Mouse (Mus musculus): ENCODE measurements around the gene Gm20388.
A peak's percentile ranks its signal among the peaks of the same experiment; 100 is the strongest.

The Gm20388 gene

DNA sequence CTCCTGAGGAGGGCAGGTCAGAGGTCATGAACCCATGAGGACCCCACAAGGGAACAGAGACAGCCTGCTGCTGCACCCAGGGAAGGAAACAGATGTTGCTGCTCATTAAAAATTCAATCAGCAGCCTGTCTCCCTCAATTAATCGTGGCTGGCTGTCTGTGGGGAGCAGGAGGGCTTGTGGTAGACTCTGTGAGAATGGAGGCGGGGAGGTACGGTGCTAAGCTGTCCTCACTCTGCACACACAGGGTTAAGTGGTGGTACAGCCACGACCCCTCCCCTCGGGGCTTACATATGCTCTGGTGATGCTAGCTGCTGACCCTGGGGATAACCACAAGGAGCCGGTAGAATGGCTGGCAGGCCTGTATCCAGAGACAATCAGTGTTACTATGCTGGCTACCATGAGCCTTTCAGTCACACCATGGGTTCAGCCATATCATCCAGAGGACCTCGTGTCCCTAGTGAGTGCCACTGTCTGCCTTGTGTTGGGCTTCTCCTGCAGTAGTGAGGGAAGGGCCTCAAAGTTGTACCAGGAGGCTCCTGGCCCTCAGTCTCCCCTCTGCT, 654.6 kb downstream of the Gm20388 start:
- DNase-seq (ENCODE audit: low spot score), result no peak

DNA sequence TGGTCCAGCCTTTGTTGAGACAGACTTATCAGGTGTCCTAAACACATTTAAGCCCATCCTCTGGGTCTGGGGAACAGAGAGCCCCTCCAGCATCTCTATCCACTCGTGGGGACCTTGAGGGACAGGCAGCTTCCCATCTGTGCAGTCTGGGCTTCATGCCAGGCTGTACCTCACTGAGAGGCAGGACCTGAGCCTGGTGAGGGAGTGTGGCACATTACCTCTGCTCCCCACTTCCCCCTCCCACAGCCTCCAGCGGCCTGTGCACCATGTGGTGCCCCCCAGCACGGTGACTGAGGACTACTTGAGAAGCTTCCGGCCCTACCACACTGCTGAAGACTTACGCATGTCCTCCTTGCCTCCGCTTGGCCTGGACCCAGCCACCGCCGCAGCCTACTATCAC, 656.0 kb downstream of the Gm20388 start:
- DNase-seq (ENCODE audit: low spot score), result no peak

DNA sequence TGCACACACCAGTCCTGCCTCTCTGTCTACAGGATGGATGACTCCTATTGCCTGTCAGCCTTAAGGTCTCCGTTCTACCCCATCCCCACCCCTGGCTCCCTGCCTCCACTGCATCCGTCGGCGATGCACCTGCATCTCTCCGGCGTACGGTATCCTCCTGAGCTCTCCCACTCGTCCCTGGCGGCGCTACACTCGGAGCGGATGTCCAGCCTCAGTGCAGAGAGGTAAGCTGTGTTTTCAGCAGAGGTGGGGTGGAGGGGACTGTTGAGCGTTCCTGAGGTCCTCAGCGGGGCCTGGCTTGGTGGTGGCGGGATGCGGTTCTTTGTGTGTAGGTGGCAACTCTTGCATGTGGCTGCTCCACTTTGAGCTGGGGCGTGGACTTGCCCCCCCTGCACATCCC, 657.1 kb downstream of the Gm20388 start:
- DNase-seq (ENCODE audit: low spot score), result no peak

DNA sequence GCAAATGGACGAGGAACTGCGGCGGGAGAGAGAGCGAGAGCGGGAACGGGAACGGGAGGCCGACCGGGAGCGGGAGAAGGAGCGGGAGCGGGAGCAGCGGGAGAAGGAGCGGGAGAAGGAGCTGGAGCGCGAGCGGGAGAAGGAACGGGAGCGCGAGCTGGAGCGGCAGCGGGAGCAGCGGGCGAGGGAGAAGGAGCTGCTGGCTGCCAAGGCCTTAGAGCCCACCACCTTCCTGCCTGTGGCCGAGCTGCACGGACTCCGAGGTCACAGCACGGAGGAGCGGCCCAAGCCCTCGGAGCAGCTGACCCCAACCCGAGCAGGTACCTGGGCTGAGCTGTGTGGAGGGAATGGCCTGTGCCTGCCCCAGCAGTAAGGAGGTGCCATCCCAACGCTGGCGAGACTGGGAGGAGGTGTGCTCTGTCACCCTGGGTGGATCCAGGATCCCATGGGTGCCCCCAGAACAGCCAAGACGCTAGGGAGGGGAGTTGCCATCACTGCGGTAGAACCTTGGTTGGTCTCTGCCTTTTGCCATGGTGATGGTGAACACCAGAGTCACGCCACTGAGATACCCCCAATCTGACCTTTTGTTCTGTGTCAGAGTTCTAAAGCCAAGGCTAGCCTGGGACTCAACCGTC, 657.6 kb downstream of the Gm20388 start:
- DNase-seq (ENCODE audit: low spot score), result no peak

DNA sequence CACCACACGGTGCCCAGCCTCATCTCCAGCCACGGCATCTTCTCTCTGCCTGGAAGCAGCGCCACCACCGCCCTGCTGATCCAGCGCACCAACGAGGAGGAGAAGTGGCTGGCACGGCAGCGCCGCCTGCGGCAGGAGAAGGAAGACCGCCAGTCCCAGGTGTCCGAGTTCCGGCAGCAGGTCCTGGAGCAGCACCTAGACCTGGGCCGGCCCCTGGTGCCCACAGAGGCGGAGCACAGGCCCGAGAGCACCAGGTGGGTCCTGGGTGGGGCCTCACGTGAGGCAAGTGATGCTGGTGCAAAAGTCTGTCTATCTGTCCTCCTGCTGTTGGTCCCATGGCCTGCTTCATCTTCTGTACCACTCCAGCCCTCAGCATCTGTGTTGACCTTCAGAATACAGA, 658.5 kb downstream of the Gm20388 start:
- no peak for DNase-seq (ENCODE audit: low spot score)

DNA sequence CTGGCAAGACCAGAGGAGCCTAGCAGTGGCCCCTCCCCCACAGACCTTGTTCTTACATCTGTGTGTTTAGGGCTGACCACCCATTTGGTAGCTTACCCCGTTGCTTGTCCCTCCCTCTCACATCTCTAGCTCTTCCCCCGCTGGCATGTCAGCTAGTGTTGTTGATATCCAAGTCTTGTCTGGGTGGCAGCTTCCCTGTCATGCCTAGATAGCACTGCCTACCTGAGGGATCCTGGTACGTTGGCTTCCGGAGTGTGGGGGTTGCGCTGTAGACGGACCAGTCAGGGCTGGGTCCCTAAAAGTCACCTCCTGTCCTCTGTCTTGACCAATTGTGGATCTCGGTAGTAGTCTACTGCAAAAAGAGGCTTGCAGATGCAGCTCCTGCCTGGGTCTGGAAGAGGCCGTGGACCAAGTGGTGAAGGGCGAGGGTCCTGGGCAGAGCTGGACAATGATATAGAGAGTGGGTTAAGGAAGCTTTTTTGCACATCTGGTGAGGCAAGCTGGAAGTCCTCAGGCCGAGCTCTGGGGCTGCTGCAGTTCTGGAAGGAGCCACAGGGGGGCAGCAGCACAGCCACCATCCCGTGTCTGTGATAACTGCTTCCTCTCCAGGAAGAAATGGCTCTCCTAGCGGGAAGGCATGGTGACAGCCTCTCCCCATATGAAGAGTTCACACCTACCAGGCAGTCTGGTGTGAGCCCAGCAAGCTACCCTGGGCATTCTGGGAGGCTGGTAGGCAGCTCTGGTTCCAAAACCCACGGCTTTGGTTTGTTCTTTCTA, 659.5 kb downstream of the Gm20388 start:
- peak; percentile 77 for DNase-seq (ENCODE audit: low spot score)

DNA sequence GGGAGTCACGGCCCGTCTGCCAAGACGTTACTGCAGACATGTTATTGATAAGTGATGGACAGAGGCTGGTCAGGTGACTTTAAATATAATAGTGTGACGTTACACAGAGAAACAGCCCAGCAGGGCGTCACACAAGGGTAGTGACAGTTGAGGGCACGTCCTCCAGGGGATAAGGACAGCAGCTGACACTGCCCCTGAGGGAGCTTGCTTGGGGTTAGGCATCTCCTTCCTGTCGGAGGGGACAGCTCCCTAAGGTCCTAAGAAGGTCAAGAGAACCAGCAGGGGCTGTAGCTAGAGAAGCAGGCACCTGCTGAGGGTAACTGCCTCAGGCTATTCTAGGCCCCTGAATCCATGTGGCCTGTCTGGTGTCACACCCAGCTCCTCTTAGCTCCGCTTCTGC, 660.9 kb downstream of the Gm20388 start:
- no peak for DNase-seq (ENCODE audit: low spot score)

DNA sequence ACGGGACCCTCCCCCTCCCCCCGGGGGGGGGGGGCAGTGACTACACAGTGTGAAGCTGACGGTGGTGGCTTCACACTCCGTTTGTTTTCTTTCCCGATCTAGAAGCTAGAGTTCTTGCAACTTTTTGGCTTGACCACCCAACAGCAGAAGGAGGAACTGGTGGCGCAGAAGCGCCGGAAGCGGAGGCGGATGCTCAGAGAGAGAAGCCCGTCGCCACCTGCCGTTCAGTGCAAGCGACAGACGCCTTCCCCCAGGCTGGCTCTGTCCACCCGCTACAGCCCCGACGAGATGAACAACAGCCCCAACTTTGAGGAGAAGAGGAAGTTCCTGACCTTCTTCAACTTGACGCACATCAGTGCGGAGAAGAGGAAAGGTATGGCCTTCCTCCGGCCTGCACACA, 661.9 kb downstream of the Gm20388 start:
- no peak for DNase-seq (ENCODE audit: low spot score)

DNA sequence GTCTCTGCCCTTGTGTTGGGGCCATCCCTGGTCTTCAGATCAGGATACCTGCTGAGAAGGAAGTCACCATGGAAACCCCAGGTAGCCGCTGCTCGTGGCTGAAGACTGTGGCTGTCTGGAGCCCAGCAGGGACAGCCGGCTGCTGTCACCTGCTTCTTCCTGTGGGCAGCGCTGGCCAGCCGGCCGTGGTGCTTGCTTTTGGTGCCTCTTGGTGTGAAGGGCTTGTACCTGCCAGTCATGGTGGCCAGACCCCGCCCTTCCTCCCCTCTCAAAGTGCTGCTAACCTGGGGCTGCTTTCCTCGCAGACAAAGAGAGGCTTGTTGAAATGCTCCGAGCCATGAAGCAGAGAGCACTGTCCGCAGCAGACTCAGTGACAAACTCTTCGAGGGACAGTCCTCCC, 663.2 kb downstream of the Gm20388 start:
- no peak for DNase-seq (ENCODE audit: low spot score)

DNA sequence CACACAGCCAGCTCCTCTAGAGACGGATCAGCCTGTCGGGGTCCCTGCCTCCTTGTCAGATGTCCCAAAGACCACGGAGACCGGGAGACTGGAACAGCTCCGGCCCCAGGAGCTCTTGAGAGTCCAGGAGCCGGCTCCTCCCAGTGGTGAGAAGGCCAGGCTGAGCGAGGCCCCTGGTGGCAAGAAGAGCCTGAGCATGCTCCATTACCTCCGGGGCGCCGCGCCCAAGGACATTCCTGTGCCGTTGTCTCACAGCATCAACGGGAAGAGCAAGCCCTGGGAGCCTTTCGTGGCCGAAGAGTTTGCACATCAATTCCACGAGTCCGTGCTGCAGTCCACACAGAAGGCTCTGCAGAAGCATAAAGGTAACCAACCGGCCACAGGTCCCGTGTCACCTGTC, 664.3 kb downstream of the Gm20388 start:
- DNase-seq (ENCODE audit: low spot score), result no peak

DNA sequence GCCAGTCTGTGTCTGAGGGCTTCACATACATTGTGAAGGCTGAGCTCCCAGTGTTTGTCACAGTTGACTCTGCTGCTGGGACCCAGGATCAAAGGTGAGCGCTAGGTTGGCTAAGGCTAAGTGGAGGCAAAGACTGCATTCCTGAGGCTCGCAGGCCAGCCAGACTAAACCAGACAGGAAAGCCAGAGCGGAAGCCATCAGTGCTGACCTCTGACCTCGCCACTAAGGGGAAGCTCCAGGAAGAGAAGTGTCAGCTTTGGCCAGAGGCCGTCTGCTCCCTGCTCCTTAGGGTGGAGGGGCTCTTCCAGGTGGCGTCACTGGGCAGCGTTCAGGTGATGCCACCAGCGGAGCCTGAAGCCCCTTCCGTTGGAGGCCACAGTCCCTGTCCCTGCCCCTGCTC, 665.2 kb downstream of the Gm20388 start:
- DNase-seq (ENCODE audit: low spot score), result no peak

DNA sequence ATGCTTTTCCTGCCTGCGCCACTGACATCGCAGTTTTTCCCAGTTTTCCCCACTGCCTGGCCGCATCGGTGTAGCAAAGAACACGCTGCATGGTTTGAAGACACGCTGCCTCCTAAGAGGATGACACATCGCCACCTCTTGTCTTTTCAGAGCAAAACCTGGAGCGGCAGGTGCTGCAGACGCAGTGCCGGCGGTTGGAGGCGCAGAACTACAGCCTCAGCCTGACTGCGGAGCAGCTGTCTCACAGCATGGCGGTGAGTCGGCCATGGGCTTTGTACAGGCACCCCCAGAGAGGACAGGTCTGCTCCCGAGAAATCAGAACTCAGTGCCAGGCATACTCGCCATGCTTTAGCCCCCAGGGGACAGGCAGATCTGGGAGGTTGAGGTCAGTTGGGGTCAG, 667.2 kb downstream of the Gm20388 start:
- DNase-seq (ENCODE audit: low spot score), result no peak

DNA sequence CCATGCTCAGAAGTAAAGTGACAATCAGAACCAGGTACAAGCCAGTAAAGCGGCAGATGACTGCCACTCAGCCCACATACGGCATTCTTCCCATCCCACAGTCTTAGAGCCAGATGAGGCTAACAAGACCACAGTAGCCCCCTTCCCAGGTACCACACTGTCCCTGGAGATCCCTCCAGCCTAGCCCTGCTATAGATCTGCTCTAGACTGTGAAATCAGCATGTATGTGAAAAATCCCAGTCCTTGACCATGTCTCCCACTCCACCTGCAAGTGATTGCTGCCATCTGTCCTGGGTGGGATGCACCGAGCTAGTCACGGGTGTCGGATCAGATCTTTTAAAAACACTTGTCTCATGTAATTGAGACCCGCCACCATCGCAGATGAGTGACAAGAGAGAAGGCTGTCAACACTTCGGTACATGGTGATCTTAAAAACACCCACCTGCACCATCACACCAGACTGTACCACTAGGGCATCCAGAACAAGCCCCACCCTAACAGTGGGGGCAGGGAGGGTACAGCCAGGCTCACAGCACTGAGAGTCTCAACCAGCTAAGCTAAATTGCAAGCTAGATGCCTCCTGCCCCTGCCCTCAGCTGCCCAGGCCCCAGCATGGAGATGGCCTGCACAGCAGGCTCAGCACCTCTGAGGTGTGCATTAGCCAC, 669.8 kb downstream of the Gm20388 start:
- no peak for DNase-seq (ENCODE audit: low spot score)

DNA sequence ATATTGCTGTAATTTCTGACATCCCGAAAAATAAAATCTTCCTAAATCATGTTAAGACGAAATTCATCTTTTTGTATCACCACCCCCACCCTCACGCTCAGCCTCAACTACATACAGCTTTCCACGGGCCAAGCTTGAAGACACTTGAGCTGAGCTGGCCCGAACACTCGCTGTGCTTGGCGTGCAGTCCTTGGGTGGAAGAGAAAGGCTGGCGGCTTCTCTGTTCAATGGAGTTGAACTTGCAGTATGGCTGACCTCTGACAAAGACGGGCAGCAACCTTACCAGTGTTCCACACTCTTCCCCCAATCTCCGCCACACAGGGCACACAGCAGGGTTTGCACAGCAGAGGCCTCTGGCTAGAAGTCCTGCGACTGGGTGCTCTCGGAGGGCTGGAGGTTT, 670.7 kb downstream of the Gm20388 start:
- no peak for DNase-seq (ENCODE audit: low spot score)

DNA sequence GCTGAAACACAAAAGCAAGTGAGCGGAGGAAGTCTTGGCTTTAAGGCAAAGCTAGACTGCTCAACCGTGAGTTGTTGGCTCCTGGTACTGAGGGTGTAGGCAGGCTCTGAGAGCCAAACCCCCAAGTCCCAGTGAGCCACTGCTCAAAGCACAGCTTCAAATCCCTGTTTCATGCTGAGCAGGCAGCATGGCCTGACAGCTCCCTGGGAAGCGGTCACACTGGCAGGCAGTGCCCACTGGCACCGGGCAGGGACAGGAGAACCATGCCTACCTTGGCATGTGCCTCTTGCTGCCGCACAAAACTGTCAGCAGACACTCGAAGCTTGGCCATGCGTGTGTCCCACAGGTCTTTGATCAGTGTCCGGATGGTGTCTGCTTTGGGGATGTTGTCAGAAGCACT, 671.2 kb downstream of the Gm20388 start:
- DNase-seq (ENCODE audit: low spot score), result no peak

DNA sequence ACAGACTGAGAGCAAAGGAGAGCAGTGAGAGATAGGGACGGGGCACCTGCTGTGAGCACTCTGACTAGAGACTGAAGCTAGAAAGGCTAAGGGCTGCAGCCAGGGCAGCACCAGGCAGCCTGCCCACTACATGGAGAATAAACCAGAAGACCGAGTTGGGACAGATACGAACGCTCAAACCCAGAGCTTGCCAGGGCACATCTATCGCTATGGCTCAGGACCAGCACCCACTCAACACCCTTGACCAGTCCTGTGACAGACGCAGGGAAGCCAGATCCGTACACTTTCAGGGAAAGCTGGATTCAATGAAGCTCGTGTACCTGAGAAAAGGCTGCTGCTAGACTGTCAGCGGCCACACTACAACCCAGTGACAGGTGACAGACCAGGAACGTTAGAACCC, 674.9 kb downstream of the Gm20388 start:
- DNase-seq (ENCODE audit: low spot score), result no peak

DNA sequence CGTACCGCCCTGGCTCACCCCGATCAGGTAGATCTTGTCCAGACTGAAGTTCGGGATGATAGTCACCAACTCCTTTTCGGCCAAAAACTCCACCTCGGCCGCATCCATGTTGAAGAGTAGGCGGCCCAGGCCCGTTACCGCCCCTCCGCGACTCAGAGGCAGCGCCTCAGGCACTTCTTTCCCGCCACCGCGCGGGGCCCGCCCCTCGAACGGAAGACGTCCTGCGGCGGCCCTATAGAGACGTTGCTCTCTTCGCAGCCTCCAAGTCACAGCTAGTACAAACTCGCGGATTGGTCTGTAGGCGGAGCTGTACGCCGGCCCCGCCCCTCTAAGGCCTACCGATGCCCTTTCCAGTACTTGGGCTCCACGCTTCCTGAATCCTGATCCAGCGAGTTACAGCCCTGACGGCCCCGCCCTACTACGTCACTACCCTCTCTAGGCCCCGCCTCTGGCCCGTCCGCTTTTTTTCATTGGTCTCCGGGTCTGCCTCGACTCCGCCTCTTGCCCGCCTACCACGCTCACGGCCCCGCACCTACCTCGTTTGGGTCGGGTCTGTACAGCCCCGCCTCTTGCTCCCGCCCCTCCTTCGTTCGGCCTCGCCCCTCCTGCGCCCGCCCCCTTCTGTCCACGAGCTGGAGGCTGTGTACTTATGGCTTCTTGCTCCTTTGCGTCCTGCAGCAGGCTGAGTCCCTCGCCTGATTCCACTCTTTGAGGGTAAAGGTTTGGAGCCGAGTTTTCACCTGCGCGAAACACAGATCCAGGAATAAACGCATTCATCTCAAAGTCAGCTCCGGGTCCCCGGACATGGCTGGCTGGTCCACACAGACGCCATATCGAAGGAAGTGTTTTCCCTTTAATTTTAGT, 678.5 kb downstream of the Gm20388 start, which contains the start of gene Gins2:
Gene Gins2 (minus strand): TSS at position 397 of the 864 bp plus-strand sequence.
- DNase-seq (ENCODE audit: low spot score), result peak; percentile 97

DNA sequence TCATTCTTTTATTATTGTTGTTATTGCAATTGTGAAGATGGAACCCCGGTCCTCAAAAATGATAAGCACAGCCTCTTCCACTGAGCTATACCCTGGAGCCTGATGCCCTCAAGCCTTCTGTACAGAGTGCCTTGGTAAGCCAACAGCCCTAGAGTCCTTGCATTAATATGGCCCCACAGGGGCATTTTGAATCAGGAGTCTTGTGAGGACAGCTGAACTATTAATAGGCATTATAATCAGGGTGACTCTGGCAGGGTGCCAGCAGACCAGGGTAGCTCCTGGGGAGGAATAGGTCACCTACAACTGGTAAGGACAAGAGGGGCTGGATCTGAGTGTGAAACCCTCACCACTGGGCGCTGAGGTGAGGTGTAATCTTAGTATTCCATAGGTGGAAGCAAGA, 679.3 kb downstream of the Gm20388 start:
- no peak for DNase-seq (ENCODE audit: low spot score)

DNA sequence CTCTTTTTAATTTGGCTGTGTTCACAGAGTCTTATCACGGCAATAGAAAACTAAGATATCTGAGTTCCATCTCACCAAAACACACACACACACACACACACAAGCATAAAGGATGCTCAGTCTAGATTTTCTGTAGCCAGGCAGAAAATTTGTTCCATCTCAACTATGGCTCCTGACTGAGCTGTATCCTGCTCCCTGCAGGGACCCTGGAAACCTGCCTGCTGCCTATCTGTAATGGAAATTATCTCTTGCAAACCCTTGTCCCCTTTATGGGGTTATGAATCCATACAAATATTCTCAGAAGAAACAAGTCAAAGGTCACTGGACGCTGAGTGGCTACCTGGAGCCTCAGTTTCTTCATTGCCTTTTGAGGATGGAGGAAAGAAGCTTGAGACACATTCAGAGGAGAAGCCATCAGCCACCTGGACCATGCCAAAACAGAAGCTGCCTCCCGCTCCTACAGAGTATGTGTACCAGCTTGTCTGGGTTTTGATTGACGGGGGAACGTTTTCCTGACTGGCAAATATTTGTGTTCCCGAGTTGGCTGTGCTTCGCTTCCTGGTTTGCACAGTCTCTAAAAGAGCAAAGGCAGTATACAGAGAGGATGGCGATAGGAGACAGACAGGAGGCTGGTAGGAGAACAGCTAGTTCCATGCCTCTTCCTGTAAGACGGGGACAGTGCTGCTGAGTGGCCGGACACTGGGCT, 681.1 kb downstream of the Gm20388 start:
- DNase-seq (ENCODE audit: low spot score), result no peak

DNA sequence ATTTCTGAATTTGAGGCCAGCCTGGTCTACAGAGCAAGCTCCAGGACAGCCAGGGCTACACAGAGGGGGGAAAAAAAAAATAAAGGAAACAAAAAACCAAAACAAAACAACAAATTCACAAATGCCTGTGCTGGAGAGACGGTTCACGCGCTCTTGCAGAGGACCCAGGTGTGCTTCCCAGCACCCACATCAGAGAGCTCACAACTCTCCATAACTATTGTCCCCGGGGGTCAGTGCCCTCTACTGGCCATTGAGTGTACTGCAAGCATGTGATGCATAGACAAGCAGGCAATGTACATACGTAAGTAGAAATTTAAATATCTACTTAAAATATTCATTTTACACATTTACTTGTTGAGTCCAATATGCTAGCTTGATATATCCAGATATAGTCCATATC, 683.9 kb downstream of the Gm20388 start:
- DNase-seq (ENCODE audit: low spot score), result no peak

DNA sequence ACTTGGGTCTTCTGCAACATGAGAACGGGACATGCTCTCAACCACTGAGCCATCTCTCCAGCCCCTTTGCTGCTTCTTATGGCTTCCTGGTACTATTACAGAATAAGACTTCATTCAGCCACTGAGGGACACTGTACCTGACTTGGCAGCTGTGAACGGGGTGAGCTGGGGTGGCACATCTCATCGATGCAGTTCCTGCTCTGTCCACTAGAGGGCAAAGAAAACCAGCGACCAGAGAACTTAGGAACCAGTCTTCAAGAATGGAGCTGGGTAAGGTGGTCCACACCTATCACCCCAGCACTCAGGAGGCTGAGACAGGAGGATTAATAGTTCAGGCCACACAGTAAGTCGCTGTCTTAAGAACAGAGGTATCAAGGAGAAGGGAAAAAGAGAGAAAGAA, 685.3 kb downstream of the Gm20388 start:
- peak; percentile 47 for DNase-seq (ENCODE audit: low spot score)

Data from ovary, postnatal 14 days (tissue).